Comparison of ENCODE assay signal across 13 mouse cellular contexts in genomic region chr3:37936251-37936931, GRCm38 (mm10).
DNase-seq lines count a peak whose midpoint lies in the region; ATAC-seq and TF ChIP-seq lines count a peak whose summit lies in the region.
"Had no signal": no experiment of that assay in that cellular context is flagged by ENCODE, and none has a peak within 500 bp of the region (broad histone marks: within the 10 kb centered on the region; RNA-seq: fewer than 3 reads in every experiment).

No protein-coding gene starts in this region.

- TF ChIP-seq CTCF in liver, postnatal 0 days (IDR thresholded peaks at IDR 0.05; ENCODE audit: low read depth): no peak
- TF ChIP-seq CTCF in embryonic fibroblast, embryonic 13.5 days (IDR thresholded peaks at IDR 0.05; ENCODE audit: borderline replicate concordance, insufficient read depth, low read length): no peak
- no peak for TF ChIP-seq CTCF in small intestine, adult 2 months (IDR thresholded peaks at IDR 0.05; ENCODE audit: extremely low read depth, insufficient read length, insufficient replicate concordance, low read depth, low read length)

- peak overlapping the region; percentile 80 for H3K27ac ChIP-seq in liver, postnatal 0 days (ENCODE audit: low read depth)
- no peak overlapping the region for H3K27ac ChIP-seq in liver, embryonic 12.5 days
- H3K27ac ChIP-seq in embryonic fibroblast, embryonic 13.5 days (ENCODE audit: insufficient read depth, low read length): peak overlapping the region; percentile 95
- H3K27ac ChIP-seq in kidney, embryonic 16.5 days (ENCODE audit: low read length): peak overlapping the region; percentile 94
- 0 out of 2 replicates have a peak overlapping the region, but pooled peaks have one; percentile 4 for H3K27ac ChIP-seq in small intestine, adult 2 months (ENCODE audit: insufficient read depth, low read depth, low read length)
- H3K27ac ChIP-seq: neural tube, embryonic 12.5 days had no signal

- H3K27me3 ChIP-seq in liver, postnatal 0 days (ENCODE audit: insufficient read depth, low read length): no peaks in the 10 kb centered on the region
- no peaks in the 10 kb centered on the region for H3K27me3 ChIP-seq in liver, embryonic 12.5 days (replicated peaks)
- no peaks in the 10 kb centered on the region for H3K27me3 ChIP-seq in kidney, embryonic 16.5 days (ENCODE audit: insufficient read depth, low read length)
- no peaks in the 10 kb centered on the region for H3K27me3 ChIP-seq in small intestine, adult 2 months (ENCODE audit: control insufficient read depth, insufficient read depth, low read length)

- H3K4me2 ChIP-seq in liver, postnatal 0 days (ENCODE audit: low read depth, low read length): no peak overlapping the region
- no peak overlapping the region for H3K4me2 ChIP-seq in liver, embryonic 12.5 days
- peak overlapping the region; percentile 50 for H3K4me2 ChIP-seq in kidney, embryonic 16.5 days (replicated peaks; ENCODE audit: low read depth, low read length)
- H3K4me2 ChIP-seq: neural tube, embryonic 12.5 days had no signal

- no peaks in the 10 kb centered on the region for H3K9me3 ChIP-seq in liver, postnatal 0 days (ENCODE audit: low read length)
- H3K9me3 ChIP-seq in liver, embryonic 12.5 days (replicated peaks): no peaks in the 10 kb centered on the region
- no peaks in the 10 kb centered on the region for H3K9me3 ChIP-seq in kidney, embryonic 16.5 days (ENCODE audit: low read length)
- H3K9me3 ChIP-seq: neural tube, embryonic 12.5 days had no signal

- no peaks in the 10 kb centered on the region for H3K36me3 ChIP-seq in liver, postnatal 0 days (replicated peaks; ENCODE audit: insufficient read depth, low read length)
- H3K36me3 ChIP-seq in liver, embryonic 12.5 days: no peaks in the 10 kb centered on the region
- H3K36me3 ChIP-seq in kidney, embryonic 16.5 days (ENCODE audit: insufficient read depth, low read length): no peaks in the 10 kb centered on the region
- no peaks in the 10 kb centered on the region for H3K36me3 ChIP-seq in small intestine, adult 2 months (ENCODE audit: control insufficient read depth, insufficient read depth, low read length)
- H3K36me3 ChIP-seq: neural tube, embryonic 12.5 days had no signal

- DNase-seq in liver, postnatal 0 days: no peak
- no peak for DNase-seq in c-Kit-positive CD71-positive TER-119-positive erythroid progenitor cells, embryonic 14.5 days (ENCODE audit: low spot score)
- no peak for DNase-seq in layer of hippocampus, postnatal 25 days (ENCODE audit: extremely low spot score in 1 of 2, low spot score in 1 of 2)
- DNase-seq in cerebellum, postnatal 10 days: no peak
- DNase-seq: adrenal gland, postnatal 10 days; heart, postnatal 14 days; right cerebral cortex, postnatal 4 days had no signal

- no peak for TF ChIP-seq EP300 in liver, postnatal 0 days (IDR thresholded peaks at IDR 0.05; ENCODE audit: low read depth)

- 65% methylated on average over 12 of the region's 12 CpGs for WGBS in liver, postnatal 0 days (ENCODE audit: insufficient replicate concordance)
- WGBS in liver, embryonic 12.5 days (ENCODE audit: insufficient replicate concordance): 66% methylated on average over 12 of the region's 12 CpGs
- 14% methylated on average over 12 of the region's 12 CpGs for WGBS in kidney, embryonic 16.5 days
- WGBS in small intestine, adult 2 months: 31% methylated on average over 12 of the region's 12 CpGs

- ATAC-seq in liver, postnatal 0 days: no peak
- ATAC-seq in liver, embryonic 12.5 days: no peak
- peak; percentile 86 for ATAC-seq in kidney, embryonic 16.5 days (ENCODE audit: low FRiP score, low TSS enrichment)
- ATAC-seq: forebrain, embryonic 14.5 days had no signal

- H3K9ac ChIP-seq in liver, postnatal 0 days (replicated peaks): no peak overlapping the region
- no peak overlapping the region for H3K9ac ChIP-seq in liver, embryonic 12.5 days
- peak overlapping the region; percentile 60; the same call in 1 of the 2 replicates for H3K9ac ChIP-seq in kidney, embryonic 16.5 days (replicated peaks; ENCODE audit: low read length)
- H3K9ac ChIP-seq: neural tube, embryonic 12.5 days had no signal

- H3K4me1 ChIP-seq in liver, postnatal 0 days (ENCODE audit: insufficient read depth): peaks cover 24% of the 10 kb centered on the region
- H3K4me1 ChIP-seq in liver, embryonic 12.5 days: 0 out of 2 replicates have a peak, but pooled peaks cover 7% of the 10 kb centered on the region
- H3K4me1 ChIP-seq in embryonic fibroblast, embryonic 13.5 days (ENCODE audit: control insufficient read depth, insufficient read depth, low read length): peaks cover 35% of the 10 kb centered on the region
- peaks cover 52% of the 10 kb centered on the region for H3K4me1 ChIP-seq in kidney, embryonic 16.5 days (ENCODE audit: insufficient read depth, low read length)
- H3K4me1 ChIP-seq in small intestine, adult 2 months (ENCODE audit: control insufficient read depth, insufficient read depth, insufficient read length, low read length): peaks cover 7% of the 10 kb centered on the region; the same call in 1 of the 2 replicates

- no peak overlapping the region for H3K4me3 ChIP-seq in liver, postnatal 0 days (ENCODE audit: low read depth, low read length)
- H3K4me3 ChIP-seq in liver, embryonic 12.5 days: no peak overlapping the region
- no peak overlapping the region for H3K4me3 ChIP-seq in embryonic fibroblast, embryonic 13.5 days (ENCODE audit: insufficient read depth, low read length)
- peak overlapping the region; percentile 19; the same call in 1 of the 2 replicates for H3K4me3 ChIP-seq in kidney, embryonic 16.5 days (ENCODE audit: low read length)
- H3K4me3 ChIP-seq in small intestine, adult 2 months (ENCODE audit: low read depth, low read length): no peak overlapping the region
- H3K4me3 ChIP-seq: neural tube, embryonic 12.5 days had no signal

- no peak for TF ChIP-seq POLR2A in embryonic fibroblast, embryonic 13.5 days (IDR thresholded peaks at IDR 0.05; ENCODE audit: low read depth, low read length)
- no peak for TF ChIP-seq POLR2A in small intestine, adult 2 months (IDR thresholded peaks at IDR 0.05; ENCODE audit: low read depth, low read length)
